Mouse (Mus musculus): ENCODE measurements at regions not wholly inside any gene's neighbourhood (a gene's known extent, or its start where the extent isn't known, plus 50 kb on each side); places are given as distances from the start of the nearest gene placed in this dataset.
A peak's percentile ranks its signal among the peaks of the same experiment; 100 is the strongest.

DNA sequence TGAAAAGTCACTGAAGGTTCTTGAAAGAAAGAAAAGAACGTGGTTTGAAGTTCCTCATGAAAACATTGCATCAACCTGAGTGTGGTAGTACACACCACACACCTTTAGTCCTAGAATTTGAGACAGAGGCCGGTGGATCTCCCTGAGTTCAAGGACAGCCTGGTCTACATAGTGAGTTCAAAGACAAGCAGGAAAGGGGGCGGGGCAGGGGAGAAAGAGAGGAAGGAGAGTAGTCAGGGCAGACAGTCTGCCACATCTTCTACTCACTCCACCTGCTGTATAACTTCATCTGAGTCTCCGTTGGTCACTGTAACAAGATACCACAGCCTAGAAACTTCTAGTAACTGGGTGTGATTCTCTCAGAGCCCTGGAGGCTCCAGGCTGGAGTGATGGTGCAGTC is 190.2 kb upstream of the Sdk2 start:
- DNase-seq (no peak), ATAC-seq (no peak)
- H3K4me2 ChIP-seq (ENCODE audit: low read depth), result no peak overlapping the region
- H3K36me3 ChIP-seq (ENCODE audit: insufficient read depth), result no peaks in the 10 kb centered on the region
- no peak overlapping the region for H3K9ac ChIP-seq
- WGBS, result 88% methylated on average over 4 of the region's 4 CpGs
- no peak overlapping the region for H3K27ac ChIP-seq (ENCODE audit: low read depth, low read length)
- H3K9me3 ChIP-seq (ENCODE audit: low read length), result no peaks in the 10 kb centered on the region
- no peaks in the 10 kb centered on the region for H3K4me1 ChIP-seq (ENCODE audit: insufficient read depth)
- no peak for TF ChIP-seq CTCF (IDR thresholded peaks at IDR 0.05; ENCODE audit: low read depth)
- H3K4me3 ChIP-seq (ENCODE audit: low read depth, low read length), result no peak overlapping the region
- no peaks in the 10 kb centered on the region for H3K27me3 ChIP-seq (ENCODE audit: insufficient read depth, low read length)

- Histone ChIP-seq H3K4me2 (ENCODE audit: low read depth) (no peak overlapping the region), H3K27me3 (ENCODE audit: insufficient read depth, low read length) (no peaks in the 10 kb centered on the region), H3K9ac (no peak overlapping the region), H3K36me3 (ENCODE audit: insufficient read depth) (no peaks in the 10 kb centered on the region), H3K9me3 (ENCODE audit: low read length) (no peaks in the 10 kb centered on the region), H3K4me1 (ENCODE audit: insufficient read depth) (no peaks in the 10 kb centered on the region), H3K27ac (ENCODE audit: low read depth, low read length) (no peak overlapping the region), H3K4me3 (ENCODE audit: low read depth, low read length) (no peak overlapping the region)
- no peak for ATAC-seq
- no peak for TF ChIP-seq CTCF (IDR thresholded peaks at IDR 0.05; ENCODE audit: low read depth)
- no peak for DNase-seq
- WGBS, result 77% methylated on average over 1 of the region's 1 CpGs
Measured at GRCm38 (mm10) chr11:114254344-114254743, 187.5 kb upstream of the Sdk2 start.

DNA sequence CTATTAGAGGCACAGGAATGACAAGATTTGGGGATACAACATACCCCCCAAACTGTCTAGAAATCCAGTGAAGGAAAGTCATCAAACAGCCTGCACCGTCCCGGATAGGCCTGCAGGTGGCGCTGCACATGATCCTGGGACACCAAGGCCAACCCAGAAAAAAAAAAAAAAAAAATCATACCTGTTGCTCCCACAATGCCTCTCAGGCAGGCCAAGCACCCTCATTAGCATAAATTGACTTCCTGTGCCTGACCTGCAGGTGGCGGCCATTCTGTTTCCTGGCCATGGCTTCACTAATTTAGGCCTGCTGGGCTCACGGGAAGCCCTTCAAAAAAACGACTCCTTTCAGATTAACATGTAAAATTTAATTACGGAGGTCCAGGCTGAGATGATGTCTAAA is 184.8 kb upstream of the Sdk2 start:
- ATAC-seq, result no peak
- TF ChIP-seq CTCF (IDR thresholded peaks at IDR 0.05; ENCODE audit: low read depth), result peak; percentile 67
- Histone ChIP-seq H3K4me1 (ENCODE audit: insufficient read depth) (no peaks in the 10 kb centered on the region), H3K9me3 (ENCODE audit: low read length) (no peaks in the 10 kb centered on the region), H3K4me3 (ENCODE audit: low read depth, low read length) (no peak overlapping the region), H3K27ac (ENCODE audit: low read depth, low read length) (no peak overlapping the region), H3K9ac (no peak overlapping the region), H3K27me3 (ENCODE audit: insufficient read depth, low read length) (no peaks in the 10 kb centered on the region), H3K36me3 (ENCODE audit: insufficient read depth) (no peaks in the 10 kb centered on the region), H3K4me2 (ENCODE audit: low read depth) (no peak overlapping the region)
- 51% methylated on average over 7 of the region's 7 CpGs for WGBS
- DNase-seq, result peak; percentile 20

- Histone ChIP-seq H3K4me2 (ENCODE audit: low read depth) (no peak overlapping the region), H3K4me3 (ENCODE audit: low read depth, low read length) (no peak overlapping the region), H3K27ac (ENCODE audit: low read depth, low read length) (no peak overlapping the region), H3K27me3 (ENCODE audit: insufficient read depth, low read length) (no peaks in the 10 kb centered on the region), H3K9me3 (ENCODE audit: low read length) (no peaks in the 10 kb centered on the region), H3K4me1 (ENCODE audit: insufficient read depth) (no peaks in the 10 kb centered on the region), H3K36me3 (ENCODE audit: insufficient read depth) (no peaks in the 10 kb centered on the region), H3K9ac (no peak overlapping the region)
- WGBS, result 89% methylated on average over 7 of the region's 7 CpGs
- DNase-seq (no peak), ATAC-seq (no peak)
- TF ChIP-seq CTCF (IDR thresholded peaks at IDR 0.05; ENCODE audit: low read depth), result no peak
Measured at GRCm38 (mm10) chr11:114249215-114249614, 182.4 kb upstream of the Sdk2 start.

DNA sequence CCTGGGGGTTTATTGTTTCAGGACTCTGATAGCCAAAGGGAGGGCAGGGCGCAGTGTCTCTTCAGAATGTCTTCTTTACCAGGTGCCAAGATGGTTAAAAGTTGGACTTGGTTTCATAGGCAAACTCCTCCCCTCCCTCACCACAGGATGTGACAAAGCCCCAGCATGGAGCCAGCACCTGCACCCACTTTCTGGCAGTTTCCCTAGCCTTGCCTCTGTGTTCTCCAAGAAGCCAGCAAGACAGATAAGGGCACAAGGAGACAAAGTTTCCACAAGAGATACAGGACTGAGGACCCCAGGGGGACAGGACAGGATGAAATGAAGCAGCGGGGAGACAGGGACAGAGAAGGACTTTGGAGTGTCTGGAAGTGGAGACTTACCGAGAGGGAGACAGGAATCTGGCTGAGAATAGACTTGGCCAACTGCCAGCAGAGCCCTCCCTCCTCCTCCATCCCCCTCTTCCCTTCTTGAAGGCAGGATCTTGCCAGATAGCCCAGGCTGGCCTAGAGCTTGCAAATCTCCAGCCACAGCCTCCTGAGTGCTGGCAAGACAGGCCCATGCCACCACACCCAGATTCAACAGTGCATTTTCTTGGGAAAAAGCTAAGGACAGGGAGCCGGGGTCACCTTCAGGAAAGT is 181.5 kb upstream of the Sdk2 start:
- 65% methylated on average over 4 of the region's 4 CpGs for WGBS
- Histone ChIP-seq H3K4me2 (ENCODE audit: low read depth) (no peak overlapping the region), H3K9ac (no peak overlapping the region), H3K4me1 (ENCODE audit: insufficient read depth) (no peaks in the 10 kb centered on the region), H3K9me3 (ENCODE audit: low read length) (no peaks in the 10 kb centered on the region), H3K27me3 (ENCODE audit: insufficient read depth, low read length) (no peaks in the 10 kb centered on the region), H3K36me3 (ENCODE audit: insufficient read depth) (no peaks in the 10 kb centered on the region), H3K4me3 (ENCODE audit: low read depth, low read length) (no peak overlapping the region), H3K27ac (ENCODE audit: low read depth, low read length) (no peak overlapping the region)
- ATAC-seq (no peak), DNase-seq (no peak)
- no peak for TF ChIP-seq CTCF (IDR thresholded peaks at IDR 0.05; ENCODE audit: low read depth)

- ATAC-seq (peak; percentile 90), DNase-seq (peak; percentile 47)
- Histone ChIP-seq H3K4me1 (ENCODE audit: insufficient read depth) (no peaks in the 10 kb centered on the region; the same call in 1 of the 2 replicates), H3K4me2 (ENCODE audit: low read depth) (no peak overlapping the region), H3K9ac (no peak overlapping the region), H3K4me3 (ENCODE audit: low read depth, low read length) (no peak overlapping the region), H3K27ac (ENCODE audit: low read depth, low read length) (peak overlapping the region; percentile 51), H3K36me3 (ENCODE audit: insufficient read depth) (no peaks in the 10 kb centered on the region), H3K27me3 (ENCODE audit: insufficient read depth, low read length) (no peaks in the 10 kb centered on the region), H3K9me3 (ENCODE audit: low read length) (no peaks in the 10 kb centered on the region)
- WGBS, result 7% methylated on average over 8 of the region's 8 CpGs
- TF ChIP-seq CTCF (IDR thresholded peaks at IDR 0.05; ENCODE audit: low read depth), result no peak
Measured at GRCm38 (mm10) chr11:114239311-114239803, 172.5 kb upstream of the Sdk2 start.

- ATAC-seq, result peak; percentile 15; the same call in 1 of the 2 replicates
- Histone ChIP-seq H3K4me3 (ENCODE audit: low read depth, low read length) (no peak overlapping the region), H3K4me1 (ENCODE audit: insufficient read depth) (no peaks in the 10 kb centered on the region; the same call in 1 of the 2 replicates), H3K9me3 (ENCODE audit: low read length) (no peaks in the 10 kb centered on the region), H3K4me2 (ENCODE audit: low read depth) (no peak overlapping the region), H3K27ac (ENCODE audit: low read depth, low read length) (peak overlapping the region; percentile 22; the same call in 1 of the 2 replicates), H3K36me3 (ENCODE audit: insufficient read depth) (no peaks in the 10 kb centered on the region), H3K9ac (no peak overlapping the region), H3K27me3 (ENCODE audit: insufficient read depth, low read length) (no peaks in the 10 kb centered on the region)
- DNase-seq, result no peak
- TF ChIP-seq CTCF (IDR thresholded peaks at IDR 0.05; ENCODE audit: low read depth), result no peak
- 51% methylated on average over 5 of the region's 5 CpGs for WGBS
Measured at GRCm38 (mm10) chr11:114238801-114239200, 172.0 kb upstream of the Sdk2 start.
